Mouse (Mus musculus) ES-E14 (cell line): ENCODE measurements at regions not wholly inside any gene's neighbourhood (a gene's known extent, or its start where the extent isn't known, plus 50 kb on each side); places are given as distances from the start of the nearest gene placed in this dataset.
A peak's percentile ranks its signal among the peaks of the same experiment; 100 is the strongest.

Experiments
- DNase-seq: peaks from one replicate; pipeline ENCODE4 v3.0.0-alpha.2; 2013; ENCODE audit warnings: low read depth, low spot score
- H3K27ac ChIP-seq: 2 replicates; pipeline ENCODE4 v1.5.1; 2012; ENCODE audit warnings: low read depth, mild to moderate bottlenecking, low read length, moderate library complexity, mixed read lengths; ENCODE audit not compliant: poor library complexity, insufficient read depth, severe bottlenecking
- H3K36me3 ChIP-seq: 2 replicates; pipeline ENCODE4 v1.6.1; 2012; ENCODE audit warnings: mild to moderate bottlenecking, low read length, moderate library complexity, mixed read lengths; ENCODE audit not compliant: control insufficient read depth, poor library complexity, insufficient read depth, severe bottlenecking
- H3K4me1 ChIP-seq, 2 experiments: fragments of 150-350 bp in 1 of 2; sonication (generic) in 1 of 2; 2 replicates each; pipeline ENCODE4 v1.6.1; 2012; ENCODE audit warnings: low read length in 2 of 2, mild to moderate bottlenecking in 1 of 2, mixed read lengths in 1 of 2; ENCODE audit not compliant: control insufficient read depth in 2 of 2, insufficient read depth in 2 of 2, poor library complexity in 1 of 2
- H3K4me3 ChIP-seq, 2 experiments: fragments of 150-350 bp in 1 of 2; sonication (generic) in 1 of 2; 2 replicates each; pipeline ENCODE4 v1.5.1; 2012; ENCODE audit warnings: low read length in 2 of 2, low read depth in 1 of 2, mild to moderate bottlenecking in 1 of 2, mixed read lengths in 1 of 2; ENCODE audit not compliant: insufficient read depth in 1 of 2, poor library complexity in 1 of 2, severe bottlenecking in 1 of 2
- H3K9ac ChIP-seq: 2 replicates; pipeline ENCODE4 v1.6.1; 2012; ENCODE audit warnings: low read depth, mild to moderate bottlenecking, low read length, mixed read lengths; ENCODE audit not compliant: poor library complexity, insufficient read depth, severe bottlenecking
- H3K9me3 ChIP-seq: fragments of 150-350 bp; sonication (generic); 2 replicates; pipeline ENCODE4 v1.6.1; 2012; ENCODE audit warnings: low read depth, mild to moderate bottlenecking, low read length; ENCODE audit not compliant: control insufficient read depth, insufficient read depth
- CHD2 ChIP-seq: IDR thresholded peaks from 2 replicates; pipeline ENCODE4 v1.6.1; 2014; ENCODE audit warnings: mild to moderate bottlenecking, low read depth, low read length, inconsistent platforms
- HCFC1 ChIP-seq: IDR thresholded peaks from 2 replicates; pipeline ENCODE4 v1.6.1; 2012; ENCODE audit warnings: low read length, inconsistent platforms, borderline replicate concordance; ENCODE audit not compliant: insufficient read depth
- MAFK ChIP-seq: IDR thresholded peaks from 2 replicates; pipeline ENCODE4 v1.6.1; 2014; ENCODE audit warnings: mild to moderate bottlenecking, low read depth, low read length, inconsistent platforms; ENCODE audit not compliant: insufficient read depth
- ZC3H11A ChIP-seq: IDR thresholded peaks from 2 replicates; pipeline ENCODE4 v1.6.1; 2012; ENCODE audit warnings: low read depth, mild to moderate bottlenecking, inconsistent platforms, low read length, borderline replicate concordance
- ZNF384 ChIP-seq: IDR thresholded peaks from 2 replicates; pipeline ENCODE4 v1.6.1; 2012; ENCODE audit warnings: low read depth, low read length, inconsistent platforms
- in situ Hi-C, 2 experiments: fragments of 600-800 bp; cut with MboI; formaldehyde crosslinking; loops; one replicate each; pipeline ENCODE4 v1.15.1; 2025; ENCODE audit warnings: low sequenced_read_pairs in 2 of 2, inconsistent platforms in 1 of 2; ENCODE audit not compliant: unreplicated experiment in 2 of 2

DNA sequence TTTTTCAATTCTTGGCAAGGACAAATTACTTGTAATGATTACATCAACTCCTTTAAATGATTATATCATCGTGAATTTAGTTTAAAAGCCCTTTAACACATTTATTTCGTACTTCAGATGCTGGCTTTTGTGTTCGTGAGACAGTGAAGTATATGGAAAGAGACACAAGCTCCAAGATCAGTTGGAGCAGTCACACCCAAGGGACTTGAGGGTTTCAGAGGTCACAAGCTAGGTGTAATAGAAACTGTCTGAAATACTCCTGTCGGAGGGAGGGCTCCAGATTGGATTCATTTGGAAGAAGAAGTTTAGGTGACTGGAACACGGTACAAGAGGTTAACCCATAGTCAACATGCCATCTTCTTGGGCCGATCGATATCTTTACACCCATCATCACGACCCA is 1023.5 kb downstream of the Adgrl2 start:
- Histone ChIP-seq H3K4me1 (peaks cover 2 to 11% of the 10 kb centered on the region in 2 experiments; a peak in 2 of 4 replicates), H3K36me3 (no peaks in the 10 kb centered on the region), H3K9ac (no peak overlapping the region), H3K9me3 (no peaks in the 10 kb centered on the region), H3K4me3 (no peak overlapping the region), H3K27ac (no peak overlapping the region)
- in situ Hi-C loops, result no loop called here
- TF ChIP-seq ZC3H11A, result no peak
- TF ChIP-seq CHD2, result no peak
- no peak for TF ChIP-seq MAFK
- TF ChIP-seq ZNF384, result no peak
- TF ChIP-seq HCFC1, result no peak
- no peak for DNase-seq

DNA sequence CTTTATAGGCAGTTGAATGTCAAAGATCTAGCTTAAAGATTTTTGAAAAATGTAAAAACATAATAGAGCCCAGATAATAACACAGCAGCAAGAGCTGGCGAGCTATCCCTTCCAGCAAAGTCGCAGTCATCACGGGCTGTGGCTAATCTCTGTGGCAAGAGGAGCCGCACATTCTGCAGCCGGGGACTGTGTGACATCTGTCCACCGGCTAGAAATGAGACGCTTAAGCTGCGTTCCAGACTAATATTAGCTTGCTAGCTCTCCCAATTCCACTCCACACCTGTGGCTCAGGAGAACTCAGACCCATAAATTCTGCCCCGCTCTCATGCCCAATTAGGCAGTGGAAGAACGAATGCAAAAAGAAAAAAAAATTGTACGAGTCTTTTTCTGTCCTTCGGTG is 1024.0 kb downstream of the Adgrl2 start:
- H3K27ac ChIP-seq, result no peak overlapping the region
- in situ Hi-C loops, result no loop called here
- no peak for TF ChIP-seq ZC3H11A
- no peak for TF ChIP-seq ZNF384
- TF ChIP-seq CHD2, result no peak
- TF ChIP-seq HCFC1, result no peak
- no peak for TF ChIP-seq MAFK
- DNase-seq, result no peak
- H3K36me3 ChIP-seq, result no peaks in the 10 kb centered on the region
- peaks cover 2 to 11% of the 10 kb centered on the region in 2 experiments; a peak in 2 of 4 replicates for H3K4me1 ChIP-seq
- no peak overlapping the region for H3K9ac ChIP-seq
- no peaks in the 10 kb centered on the region for H3K9me3 ChIP-seq
- no peak overlapping the region for H3K4me3 ChIP-seq

GRCm38 (mm10) chr3:147963698-147964476 is 1026.5 kb downstream of the Adgrl2 start:
- H3K4me3 ChIP-seq, result peak overlapping the region in 1 of 2 experiments; percentile 14; a peak in 1 of 4 replicates
- TF ChIP-seq ZC3H11A (no peak), CHD2 (no peak), MAFK (no peak), ZNF384 (no peak), HCFC1 (no peak)
- no peak overlapping the region for H3K9ac ChIP-seq
- H3K27ac ChIP-seq, result no peak overlapping the region
- peaks cover 4 to 11% of the 10 kb centered on the region in 2 experiments; a peak in 3 of 4 replicates for H3K4me1 ChIP-seq
- no peaks in the 10 kb centered on the region for H3K9me3 ChIP-seq
- no peaks in the 10 kb centered on the region for H3K36me3 ChIP-seq
- DNase-seq, result peak; percentile 50
- in situ Hi-C loops, result no loop called here

DNA sequence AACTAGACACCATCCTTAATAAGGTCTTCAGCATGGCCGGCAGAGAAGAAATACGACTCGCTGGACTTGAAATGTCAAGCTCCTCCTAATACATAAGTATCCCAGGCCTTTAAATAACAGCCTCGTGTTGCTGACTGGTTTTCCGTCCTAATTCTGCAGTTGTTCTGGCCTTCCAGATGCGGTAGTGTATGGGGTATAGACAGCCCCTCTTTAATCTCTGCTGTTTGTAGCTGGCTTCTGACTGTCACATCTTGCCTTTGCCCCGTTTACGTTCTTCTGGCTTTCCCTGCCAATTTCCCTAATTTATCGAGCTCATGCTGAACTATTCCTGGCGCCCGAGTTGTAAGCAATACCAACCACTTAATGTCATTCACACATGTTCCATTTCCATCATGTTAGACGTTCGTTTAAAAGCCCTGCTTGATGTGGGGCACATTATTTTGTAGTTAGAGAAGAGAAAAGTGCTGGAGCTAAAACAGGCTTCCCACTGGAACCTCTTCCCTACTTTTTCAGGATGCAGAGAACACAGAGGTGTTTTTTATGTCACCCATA is 1042.2 kb downstream of the Adgrl2 start:
- no peak for TF ChIP-seq ZNF384
- no peak overlapping the region for H3K27ac ChIP-seq
- no peak for DNase-seq
- no peaks in the 10 kb centered on the region for H3K4me1 ChIP-seq
- H3K9ac ChIP-seq, result no peak overlapping the region
- H3K36me3 ChIP-seq, result no peaks in the 10 kb centered on the region
- no peaks in the 10 kb centered on the region for H3K9me3 ChIP-seq
- H3K4me3 ChIP-seq, result no peak overlapping the region
- in situ Hi-C loops, result no loop called here

DNA sequence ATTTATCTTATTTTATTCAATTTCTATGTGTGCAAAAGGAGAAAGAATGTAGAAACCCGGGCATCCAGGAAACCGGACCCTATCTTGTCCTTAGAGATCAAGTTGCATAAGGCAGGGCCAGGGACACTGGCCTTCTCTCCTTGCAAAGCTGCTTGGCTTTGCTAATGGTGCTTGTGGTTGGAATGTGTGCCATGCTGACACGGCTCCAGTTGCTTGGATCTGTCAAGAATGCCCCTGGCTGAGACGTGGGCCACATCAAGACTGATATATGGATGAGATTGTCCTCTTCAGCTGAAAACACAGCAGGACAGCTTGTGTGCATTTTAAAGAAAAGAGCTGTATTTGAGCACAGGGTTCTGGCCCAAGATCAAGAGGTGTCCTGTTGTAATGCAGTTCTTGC is 1047.0 kb downstream of the Adgrl2 start:
- TF ChIP-seq HCFC1, result no peak
- TF ChIP-seq CHD2, result no peak
- TF ChIP-seq MAFK, result no peak
- TF ChIP-seq ZNF384, result no peak
- no peak for TF ChIP-seq ZC3H11A
- Histone ChIP-seq H3K27ac (no peak overlapping the region), H3K9me3 (no peaks in the 10 kb centered on the region), H3K4me3 (no peak overlapping the region), H3K9ac (no peak overlapping the region), H3K36me3 (no peaks in the 10 kb centered on the region), H3K4me1 (no peaks in the 10 kb centered on the region)
- no peak for DNase-seq
- in situ Hi-C loops, result no loop called here
